Mouse (Mus musculus) frontal cortex, postnatal 36 days (tissue): ENCODE data around the gene Tubb4a.
"Not testable (repeated sequence)": the region's sequence is repeated elsewhere in the genome, so short reads cannot be mapped to it uniquely, and the experiment has no call there.

Experiments
- DNase-seq, 2 experiments: peaks; one replicate each; pipeline ENCODE4 v3.0.0; 2022; ENCODE audit warnings: low spot score in 2 of 2

Tubb4a gene

GRCm38 (mm10) chr17:57058891-57059485, 28.6 kb downstream of the Tubb4a start, which contains the start of gene Crb3:
TSS of gene Crb3 (plus strand) at chr17:57059105.
- peak in 1 of 2 experiments; percentile 25 for DNase-seq

- no peak for DNase-seq
Observed at GRCm38 (mm10) chr17:57056246-57056645, 31.3 kb downstream of the Tubb4a start.

DNA sequence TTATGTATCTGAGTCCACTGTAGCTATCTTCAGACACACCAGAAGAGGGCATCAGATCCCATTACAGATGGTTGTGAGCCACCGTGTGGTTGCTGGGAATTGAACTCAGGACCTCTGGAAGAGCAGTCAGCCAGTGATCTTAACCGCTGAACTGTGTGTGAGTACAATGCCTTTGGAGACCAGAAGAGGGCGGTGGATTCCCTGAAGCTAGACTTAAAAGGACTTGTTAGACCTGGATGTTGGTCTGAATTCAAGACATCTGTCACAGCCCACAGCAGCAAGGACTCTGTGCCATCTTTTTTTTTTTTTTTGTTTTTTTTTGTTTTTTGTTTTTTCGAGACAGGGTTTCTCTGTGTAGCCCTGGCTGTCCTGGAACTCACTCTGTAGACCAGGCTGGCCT, 35.9 kb downstream of the Tubb4a start:
- not testable (repeated sequence) for DNase-seq

- no peak for DNase-seq
Observed at GRCm38 (mm10) chr17:57048816-57049215, 38.8 kb downstream of the Tubb4a start.

- DNase-seq = no peak
Observed at GRCm38 (mm10) chr17:57047406-57047805, 40.2 kb downstream of the Tubb4a start.

- no peak for DNase-seq
Observed at GRCm38 (mm10) chr17:57041554-57041953, 46.0 kb downstream of the Tubb4a start, which contains the start of gene Slc25a41. TSS of gene Slc25a41 (minus strand) at chr17:57041654.

GRCm38 (mm10) chr17:57038978-57039377, 48.6 kb downstream of the Tubb4a start:
- no peak for DNase-seq

DNA sequence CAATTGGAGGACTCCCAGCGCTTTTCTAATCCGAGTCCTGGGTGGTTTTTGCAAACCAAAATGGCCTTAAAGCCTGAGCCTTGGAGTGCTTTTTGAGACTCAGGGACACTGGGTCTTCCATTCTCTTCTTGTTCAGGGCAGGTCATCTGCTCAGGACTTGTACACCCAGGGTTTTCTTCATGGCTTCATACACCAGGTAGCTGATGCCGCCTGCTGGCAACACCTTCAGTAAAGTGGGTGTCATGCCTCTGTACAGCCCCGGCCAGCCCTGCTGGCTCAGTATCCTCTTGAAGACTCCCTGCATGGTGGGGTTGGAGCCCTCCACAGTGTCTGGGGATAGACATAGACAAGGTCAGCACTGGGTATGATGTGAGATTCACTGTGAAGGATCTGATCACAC, 54.7 kb downstream of the Tubb4a start:
- DNase-seq = no peak

DNA sequence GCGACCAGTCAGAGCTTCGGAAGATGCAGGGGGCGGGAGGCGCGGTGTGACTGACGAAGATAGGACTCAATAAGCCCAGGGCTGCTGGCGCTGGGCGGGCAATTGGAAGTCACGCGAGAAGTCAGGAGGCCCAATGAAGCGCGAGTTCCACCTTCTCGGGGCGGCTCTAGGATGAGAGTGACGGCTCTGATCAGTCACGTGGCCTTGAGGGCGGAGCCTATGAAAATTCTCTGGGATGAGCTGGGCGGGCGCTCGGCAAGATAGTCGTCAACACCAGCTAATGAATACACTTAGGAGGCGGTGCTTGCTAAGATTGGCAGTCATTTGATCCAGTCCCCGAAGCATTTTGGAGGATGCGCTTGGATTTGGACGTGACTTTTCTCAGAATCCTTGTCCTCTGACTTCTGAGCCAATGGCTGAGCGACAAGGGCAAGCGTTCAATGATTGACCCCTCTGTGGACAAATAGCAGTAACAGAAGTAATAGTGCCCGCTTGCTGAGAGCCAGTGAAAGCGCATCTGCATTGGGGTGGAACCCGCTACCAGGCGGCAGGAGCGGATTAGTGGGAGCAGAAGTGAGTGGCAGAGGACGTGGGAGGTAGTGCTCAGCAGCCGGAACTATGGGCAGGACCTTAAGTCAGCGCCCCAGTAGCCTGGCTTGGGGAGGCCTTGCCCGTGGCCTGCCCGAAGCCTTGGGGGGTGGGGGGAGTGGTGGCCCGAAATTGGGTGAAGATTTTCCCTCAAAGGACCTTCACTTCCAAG, 55.7 kb downstream of the Tubb4a start:
- peak; percentile 99 to 100 for DNase-seq

- peak in 1 of 2 experiments; percentile 28 for DNase-seq
Observed at GRCm38 (mm10) chr17:57030931-57031660, 56.5 kb downstream of the Tubb4a start, which contains the start of gene Khsrp. TSS of gene Khsrp (minus strand) at chr17:57031522.
